Mouse (Mus musculus) testis, adult 2 months (tissue): ENCODE data around the gene Capn7. TPM values are rescaled to one million over a fixed set of nuclear protein-coding genes. Genes with fewer than 3 reads are reported as not detected.

ENCODE experiments used
- H3K27ac ChIP-seq: fragments of 200-500 bp; 2 replicates; pipeline ENCODE4 v1.5.1; 2012; ENCODE audit warnings: low read depth, low read length; ENCODE audit not compliant: control insufficient read depth, insufficient read depth
- H3K27me3 ChIP-seq: fragments of 200-500 bp; 2 replicates; pipeline ENCODE4 v1.6.1; 2012; ENCODE audit warnings: mild to moderate bottlenecking, low read length, moderate library complexity; ENCODE audit not compliant: control insufficient read depth, insufficient read depth
- H3K36me3 ChIP-seq: fragments of 200-500 bp; 2 replicates; pipeline ENCODE4 v1.6.1; 2012; ENCODE audit warnings: mild to moderate bottlenecking, low read length; ENCODE audit not compliant: control insufficient read depth, insufficient read depth
- H3K4me1 ChIP-seq: fragments of 200-500 bp; 2 replicates; pipeline ENCODE4 v1.6.1; 2012; ENCODE audit warnings: low read length; ENCODE audit not compliant: control insufficient read depth, insufficient read depth
- H3K4me3 ChIP-seq: fragments of 200-500 bp; 2 replicates; pipeline ENCODE4 v1.5.1; 2012; ENCODE audit warnings: low read depth, mild to moderate bottlenecking, low read length, moderate library complexity, mixed read lengths; ENCODE audit not compliant: control insufficient read depth
- CTCF ChIP-seq: fragments of 200-500 bp; IDR thresholded peaks from 2 replicates; pipeline ENCODE4 v1.5.1; 2012; ENCODE audit warnings: low read depth, mild to moderate bottlenecking, inconsistent platforms, low read length, moderate library complexity; ENCODE audit not compliant: control insufficient read depth, insufficient read depth, insufficient replicate concordance
- POLR2A ChIP-seq: fragments of 200-500 bp; IDR thresholded peaks from 2 replicates; pipeline ENCODE4 v1.6.1; 2012; ENCODE audit warnings: low read depth, mild to moderate bottlenecking, inconsistent platforms, low read length, moderate library complexity; ENCODE audit not compliant: control insufficient read depth
- polyA plus RNA-seq: library from polyadenylated mRNA; depleted of rRNA; stranded (reverse); fragments of >200 nt; gene quantifications from 2 replicates; pipeline ENCODE4 v1.2.3, GENCODE M21; 2012

Gene Capn7
- polyA plus RNA-seq, 1 experiment, result 8.5 TPM

DNA sequence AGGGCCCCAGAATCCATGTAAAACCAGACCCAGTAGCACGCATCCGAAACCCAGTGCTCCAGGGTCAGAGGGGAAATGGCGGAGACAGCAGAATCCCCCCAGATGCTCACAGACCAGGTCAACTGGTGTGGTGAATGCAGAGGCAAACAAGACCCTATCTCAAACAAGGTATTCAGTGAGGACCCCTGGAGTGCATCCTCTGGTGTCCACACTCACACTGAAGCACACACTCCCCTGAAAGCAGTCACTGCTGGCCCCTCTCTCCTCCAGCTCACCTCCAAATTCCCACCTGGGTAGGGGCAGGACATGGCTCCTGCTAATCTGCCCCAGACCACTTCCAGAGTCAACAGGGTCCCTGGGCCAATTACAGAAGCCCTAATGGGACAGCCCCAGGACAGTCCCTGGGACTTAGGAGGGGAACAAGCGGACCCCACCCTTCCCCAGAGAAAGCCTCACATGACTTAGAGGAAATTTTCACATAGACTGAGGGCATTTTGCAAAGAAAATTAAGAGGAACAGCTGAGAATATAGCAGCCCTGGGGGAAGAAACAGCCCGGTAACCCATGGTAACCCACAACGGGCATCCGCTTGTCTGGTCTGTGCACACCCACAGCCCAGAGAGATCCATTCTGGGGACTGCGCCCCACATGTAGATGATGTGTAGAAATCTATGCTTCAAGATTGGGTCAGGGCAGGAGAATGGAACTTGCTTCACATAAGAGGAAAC, 53.1 kb downstream of the Capn7 start:
- Histone ChIP-seq H3K36me3 (no peaks in the 10 kb centered on the region), H3K4me1 (peaks cover 7% of the 10 kb centered on the region), H3K27ac (no peak overlapping the region), H3K27me3 (no peaks in the 10 kb centered on the region), H3K4me3 (no peak overlapping the region)
- TF ChIP-seq POLR2A, result no peak
- TF ChIP-seq CTCF, result no peak

DNA sequence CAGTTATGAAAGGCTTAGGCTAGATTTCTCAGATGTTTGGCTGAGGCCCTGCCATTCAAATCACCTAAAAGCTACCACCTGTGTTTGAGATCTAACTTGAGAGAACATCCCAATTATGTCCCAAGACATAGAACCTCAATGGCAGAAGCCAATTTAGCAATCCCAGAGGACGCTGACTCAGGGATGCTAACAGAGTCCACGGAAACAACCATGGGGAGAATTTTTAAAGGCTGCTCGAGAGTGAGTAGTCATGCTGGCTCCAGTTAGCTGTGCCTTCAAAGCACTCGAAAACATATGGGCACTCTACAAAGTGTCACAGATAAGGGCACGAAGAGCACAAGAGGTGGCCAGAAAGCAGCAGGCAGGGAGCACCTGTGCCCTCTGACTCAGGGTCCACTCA, 55.9 kb downstream of the Capn7 start:
- Histone ChIP-seq H3K36me3 (no peaks in the 10 kb centered on the region), H3K4me3 (no peak overlapping the region), H3K4me1 (peaks cover 14% of the 10 kb centered on the region), H3K27me3 (no peaks in the 10 kb centered on the region), H3K27ac (no peak overlapping the region)
- TF ChIP-seq CTCF (no peak), POLR2A (no peak)

DNA sequence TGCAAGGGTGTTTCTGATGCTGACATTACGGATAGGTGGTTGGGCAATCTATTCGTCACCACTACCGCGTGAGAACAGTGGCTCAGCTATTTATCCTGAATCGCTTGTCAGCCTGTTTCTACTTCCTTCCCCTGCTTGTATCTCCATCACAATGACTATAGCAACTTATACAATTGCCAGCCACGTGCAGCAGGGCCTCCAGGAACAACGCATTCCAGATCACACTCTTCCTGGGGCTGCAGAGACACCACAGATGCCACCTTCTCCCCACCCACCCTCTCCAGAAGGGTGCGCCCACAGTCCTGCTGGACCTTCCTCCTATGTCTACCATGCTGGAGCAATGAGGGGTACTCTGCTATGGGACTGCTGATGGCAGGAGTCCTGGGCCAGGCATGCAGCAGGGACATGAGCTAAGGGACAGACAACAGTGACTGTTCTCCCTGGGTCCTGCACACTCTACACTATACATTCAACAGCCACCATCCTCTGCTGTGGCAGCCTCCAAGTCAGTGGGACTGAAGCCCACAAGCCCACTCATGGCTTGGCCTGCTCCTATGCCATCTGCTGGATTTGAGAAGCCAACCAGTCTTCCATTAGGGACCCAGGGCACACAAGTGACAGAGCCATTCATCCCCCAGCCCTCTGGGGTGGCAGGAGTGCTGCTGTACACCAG, 56.6 kb downstream of the Capn7 start:
- TF ChIP-seq POLR2A (no peak), CTCF (no peak)
- peak overlapping the region; percentile 2; the same call in 1 of the 2 replicates for H3K27ac ChIP-seq
- no peaks in the 10 kb centered on the region for H3K36me3 ChIP-seq
- peaks cover 14% of the 10 kb centered on the region for H3K4me1 ChIP-seq
- no peak overlapping the region for H3K4me3 ChIP-seq
- no peaks in the 10 kb centered on the region for H3K27me3 ChIP-seq

DNA sequence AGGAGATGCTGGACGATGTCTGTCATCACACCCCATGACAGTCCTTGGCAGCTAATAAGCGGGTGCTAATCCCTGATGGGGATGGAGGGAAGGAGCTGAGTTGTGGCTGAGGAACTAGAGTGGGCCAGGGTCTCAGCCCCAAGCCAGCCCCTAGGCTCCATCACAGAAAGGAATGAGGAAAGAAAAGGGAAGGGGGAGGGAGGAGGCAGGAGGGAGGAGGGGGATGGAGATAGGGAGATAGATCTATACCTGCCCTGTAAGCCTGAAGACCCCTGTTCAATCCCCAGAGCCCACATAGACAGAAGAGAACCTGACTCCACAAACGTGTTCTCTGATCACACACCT, 57.1 kb downstream of the Capn7 start:
- TF ChIP-seq POLR2A (no peak), CTCF (no peak)
- peak overlapping the region; percentile 2; the same call in 1 of the 2 replicates for H3K27ac ChIP-seq
- H3K4me3 ChIP-seq, result no peak overlapping the region

DNA sequence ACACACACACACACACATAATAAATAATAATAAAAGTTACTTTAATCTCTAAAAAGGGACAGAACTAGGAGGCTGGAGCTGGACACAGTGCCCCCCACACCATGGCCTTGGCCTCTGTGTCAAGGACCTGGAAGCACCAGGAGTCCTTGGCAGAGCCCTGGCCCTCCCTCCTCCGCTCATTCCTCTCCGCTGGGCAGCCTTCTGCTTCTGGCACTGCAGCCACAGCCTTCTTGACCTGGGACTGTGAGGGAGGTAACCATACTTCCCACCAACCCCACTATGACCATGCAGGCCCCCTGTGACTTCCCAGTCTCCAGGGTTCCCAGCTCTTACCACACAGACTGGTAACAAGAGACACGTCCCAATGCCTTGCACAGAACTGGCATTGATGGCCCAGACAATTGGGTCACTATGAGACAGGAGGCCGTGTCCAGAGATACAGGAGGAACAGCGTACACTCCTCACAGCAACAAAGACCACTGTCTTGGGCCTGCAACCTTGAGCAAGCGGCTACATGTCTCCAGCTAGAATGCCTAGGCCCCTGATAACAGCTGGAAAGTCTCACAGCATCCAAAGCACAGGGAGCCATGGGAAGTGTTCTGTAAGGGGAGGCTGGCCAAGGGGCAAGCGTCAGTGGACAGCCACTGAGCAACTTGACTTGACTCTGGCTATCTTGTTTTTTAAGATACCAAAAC, 57.6 kb downstream of the Capn7 start:
- TF ChIP-seq CTCF (no peak), POLR2A (no peak)
- Histone ChIP-seq H3K27ac (peak overlapping the region; percentile 83), H3K27me3 (no peaks in the 10 kb centered on the region), H3K4me3 (no peak overlapping the region), H3K36me3 (no peaks in the 10 kb centered on the region), H3K4me1 (peaks cover 14% of the 10 kb centered on the region)

More for the DNA sequence above, 57.1 kb downstream of the Capn7 start:
- H3K27me3 ChIP-seq, result no peaks in the 10 kb centered on the region
- H3K36me3 ChIP-seq, result no peaks in the 10 kb centered on the region
- H3K4me1 ChIP-seq, result peaks cover 14% of the 10 kb centered on the region

DNA sequence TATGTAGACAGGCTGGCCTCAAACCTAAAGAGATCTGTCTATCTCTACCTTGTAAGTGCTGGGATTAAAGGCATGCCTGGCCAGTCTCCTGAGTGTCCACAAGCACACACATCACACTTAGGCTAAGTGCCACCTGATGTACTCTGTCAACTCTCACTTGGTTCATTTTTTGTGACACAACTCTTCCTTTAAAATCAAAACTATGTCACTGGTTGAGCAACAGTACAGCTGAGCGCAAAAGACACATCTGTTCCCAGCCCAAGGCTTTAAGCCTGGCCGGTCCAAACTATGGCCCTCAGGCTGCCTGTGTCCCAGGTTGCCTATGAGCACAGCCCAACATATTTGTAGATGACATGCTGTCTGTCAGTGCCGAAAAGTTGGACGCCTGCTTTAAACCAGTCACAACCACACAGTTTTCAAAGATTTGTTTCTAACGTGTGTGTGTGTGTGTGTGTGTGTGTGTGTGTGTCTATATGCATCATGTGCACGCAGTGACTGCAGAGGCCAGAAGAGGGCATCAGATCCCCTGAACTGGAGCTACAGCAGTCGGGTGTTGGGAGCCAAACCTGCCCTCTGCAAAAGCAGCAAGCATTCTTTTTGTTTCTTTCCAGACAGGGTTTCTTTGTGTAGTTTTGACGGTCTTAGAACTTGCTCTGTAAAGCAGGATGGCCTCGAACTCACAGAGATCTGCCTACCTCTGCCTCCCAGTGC, 58.5 kb downstream of the Capn7 start:
- TF ChIP-seq CTCF (peak; percentile 31; the same call in 1 of the 2 replicates), POLR2A (no peak)
- H3K27ac ChIP-seq, result peak overlapping the region; percentile 75

More for the DNA sequence above, 58.5 kb downstream of the Capn7 start:
- Histone ChIP-seq H3K4me3 (no peak overlapping the region), H3K4me1 (peaks cover 14% of the 10 kb centered on the region), H3K36me3 (no peaks in the 10 kb centered on the region), H3K27me3 (no peaks in the 10 kb centered on the region)
